Mouse (Mus musculus) hematopoietic stem cell, adult 5-6 weeks (primary cell): ENCODE measurements around the gene Fgf2. TPM values are rescaled to one million over a fixed set of nuclear protein-coding genes. Genes with fewer than 3 reads are reported as not detected.
A peak's percentile ranks its signal among the peaks of the same experiment; 100 is the strongest.

Source experiments
- ATAC-seq, 2 experiments: fragments of 125-278 bp in 1 of 2; replicated peaks in 1 of 2; 2 replicates each; pipeline ENCODE4 v1.8.0; 2016 to 2017; ENCODE audit warnings: inconsistent platforms in 2 of 2, mild to moderate bottlenecking in 2 of 2, moderate number of reproducible peaks in 2 of 2, low read depth in 1 of 2, moderate TSS enrichment in 1 of 2; ENCODE audit not compliant: low FRiP score in 2 of 2, poor library complexity in 2 of 2, severe bottlenecking in 2 of 2, insufficient read depth in 1 of 2, low TSS enrichment in 1 of 2
- total RNA-seq: library from RNA; stranded (forward); fragments of 172-1452, 232-1000 nt; gene quantifications from 2 replicates; pipeline ENCODE4 v1.2.3, GENCODE M21; 2017

The Fgf2 gene
- total RNA-seq: under 0.01 and 0.38 TPM in 2 replicates

DNA sequence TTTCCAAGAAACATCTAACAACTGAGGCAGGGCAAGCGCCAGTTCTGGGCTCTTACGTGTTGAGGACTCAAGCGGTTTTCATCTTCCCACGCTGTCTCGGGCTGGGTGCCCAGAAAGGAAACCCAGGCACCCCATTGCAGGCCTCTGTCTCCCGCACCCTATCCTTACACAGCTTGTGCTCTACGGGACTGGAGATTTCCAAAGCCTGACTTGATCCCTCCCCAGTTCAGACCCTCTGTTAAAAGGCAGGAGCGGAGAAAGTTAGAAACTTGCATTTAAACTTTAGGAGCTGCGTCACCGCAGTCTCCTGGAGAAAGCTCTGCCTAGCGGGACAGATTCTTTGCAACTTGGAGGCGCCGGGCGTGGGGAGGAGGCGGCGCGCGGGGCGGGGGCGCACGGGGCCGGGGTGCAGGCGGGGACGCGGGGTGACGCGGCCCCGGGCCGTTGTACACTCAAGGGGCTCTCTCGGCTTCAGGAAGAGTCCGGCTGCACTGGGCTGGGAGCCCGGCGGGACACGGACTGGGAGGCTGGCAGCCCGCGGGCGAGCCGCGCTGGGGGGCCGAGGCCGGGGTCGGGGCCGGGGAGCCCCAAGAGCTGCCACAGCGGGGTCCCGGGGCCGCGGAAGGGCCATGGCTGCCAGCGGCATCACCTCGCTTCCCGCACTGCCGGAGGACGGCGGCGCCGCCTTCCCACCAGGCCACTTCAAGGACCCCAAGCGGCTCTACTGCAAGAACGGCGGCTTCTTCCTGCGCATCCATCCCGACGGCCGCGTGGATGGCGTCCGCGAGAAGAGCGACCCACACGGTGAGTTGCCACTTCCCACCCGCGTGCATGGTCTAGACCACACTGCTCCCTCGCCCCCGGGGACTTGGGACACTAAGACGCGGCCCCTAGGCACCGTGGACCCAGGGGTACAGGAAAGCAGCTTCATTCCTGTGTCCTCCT is at the start of gene Fgf2:
Gene Fgf2, plus strand, starts transcription at position 126 of the 945 bp plus-strand sequence.
- ATAC-seq: peak; percentile 51 to 60; a peak in 3 of 4 replicates

GRCm38 (mm10) chr3:37299470-37299869 is 48.7 kb upstream of the Fgf2 start:
- no peak for ATAC-seq

GRCm38 (mm10) chr3:37302685-37303084 is 45.5 kb upstream of the Fgf2 start:
- peak; percentile 83 to 92 for ATAC-seq

DNA sequence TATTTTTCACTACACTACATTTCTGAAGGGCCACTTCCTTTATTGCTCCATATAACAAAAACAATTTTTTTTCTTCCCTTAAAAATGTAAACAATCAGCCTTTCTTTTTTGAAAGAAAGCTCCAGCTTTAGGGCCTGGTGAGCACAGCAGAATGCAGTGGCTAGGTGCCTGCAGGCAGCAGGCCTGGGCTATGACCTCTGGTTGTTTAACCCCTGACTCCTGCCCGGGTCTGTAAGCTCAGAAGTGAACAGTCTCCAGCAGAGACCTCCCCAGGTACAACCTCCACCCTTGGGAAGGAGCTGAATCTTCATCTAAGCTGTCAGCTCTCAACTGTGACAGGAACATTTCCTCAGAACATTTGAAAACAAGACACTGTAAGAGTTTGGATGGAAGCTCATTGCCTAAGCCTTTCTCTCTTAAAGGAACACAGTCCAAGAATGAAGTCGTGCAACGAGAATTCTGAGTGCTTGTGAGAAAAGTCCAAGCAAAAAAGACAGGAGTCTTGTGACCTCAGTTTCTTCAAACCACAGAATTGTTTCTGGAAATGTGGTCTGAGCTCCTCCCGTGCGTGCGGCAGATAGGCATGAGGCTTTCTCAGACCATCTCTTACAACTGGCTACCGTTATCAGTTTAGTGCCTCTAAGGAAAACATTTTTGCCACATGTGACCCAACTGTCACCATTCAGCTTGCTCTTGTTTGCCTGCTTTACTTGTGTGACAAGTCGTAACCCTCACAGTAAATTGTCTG is 44.6 kb upstream of the Fgf2 start:
- ATAC-seq: no peak

DNA sequence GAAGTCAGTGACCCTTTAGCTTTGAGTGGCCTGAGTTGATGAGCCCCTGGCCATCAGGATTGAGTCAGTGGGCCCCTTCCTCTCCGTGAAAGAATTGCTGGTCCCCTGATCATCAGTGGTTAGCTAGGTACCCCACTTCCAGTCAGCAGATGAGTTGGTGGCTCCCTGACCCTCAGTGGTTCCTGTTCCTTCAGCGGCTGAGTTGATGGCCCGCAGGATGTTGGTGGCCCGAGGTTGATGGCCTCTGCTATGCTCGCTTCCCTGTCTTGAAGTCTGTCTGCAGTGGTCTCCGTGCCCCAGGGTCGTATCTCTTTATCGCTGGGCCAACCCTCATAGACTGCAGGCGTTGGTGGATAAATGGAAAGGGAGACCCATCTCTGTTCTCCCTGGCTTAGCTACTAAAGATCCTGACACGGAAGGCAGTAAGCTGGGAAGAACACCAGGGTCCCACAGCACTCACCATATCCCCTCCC is 36.2 kb upstream of the Fgf2 start:
- peak; percentile 38 to 39 for ATAC-seq

DNA sequence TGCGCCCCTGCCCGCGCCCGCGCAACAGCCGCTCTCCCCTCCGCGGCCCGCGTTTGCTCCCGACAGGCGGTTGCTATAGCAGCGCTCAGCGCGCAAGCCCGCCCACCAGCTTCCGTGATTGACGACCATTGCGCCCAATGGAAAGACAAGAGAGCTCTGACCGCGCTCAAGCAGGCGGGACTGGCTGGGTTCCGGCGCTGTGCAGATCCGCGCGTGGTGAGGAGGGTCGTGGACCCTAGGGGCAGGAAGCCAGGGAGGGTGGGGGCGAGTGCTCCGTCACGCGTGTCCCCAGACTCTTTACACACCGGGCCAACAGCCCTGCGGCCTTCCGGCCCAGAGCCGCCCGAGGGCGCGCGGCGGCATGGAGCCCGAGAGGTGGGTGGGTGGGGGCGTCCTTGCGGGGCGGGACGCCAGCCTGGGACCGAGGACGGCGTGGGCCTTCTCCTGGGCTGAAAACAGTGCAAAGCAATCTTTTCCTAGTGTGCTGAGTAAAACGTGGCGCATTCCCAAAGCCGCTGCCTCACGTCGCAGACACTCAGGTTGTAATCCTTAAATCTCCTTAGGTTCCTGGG is 35.7 kb upstream of the Fgf2 start, which contains the start of the genes Bbs12 and Cetn4:
Gene Bbs12, plus strand, starts transcription at position 185 of the 572 bp plus-strand sequence.
Gene Cetn4, minus strand, starts transcription at position 339 of the 572 bp plus-strand sequence.
- peak; percentile 97 to 99 for ATAC-seq

GRCm38 (mm10) chr3:37313371-37313770 is 34.8 kb upstream of the Fgf2 start:
- ATAC-seq: peak in 1 of 2 experiments; percentile 35; a peak in 1 of 4 replicates

- ATAC-seq: no peak
Observed at GRCm38 (mm10) chr3:37316233-37316632, 31.9 kb upstream of the Fgf2 start.

DNA sequence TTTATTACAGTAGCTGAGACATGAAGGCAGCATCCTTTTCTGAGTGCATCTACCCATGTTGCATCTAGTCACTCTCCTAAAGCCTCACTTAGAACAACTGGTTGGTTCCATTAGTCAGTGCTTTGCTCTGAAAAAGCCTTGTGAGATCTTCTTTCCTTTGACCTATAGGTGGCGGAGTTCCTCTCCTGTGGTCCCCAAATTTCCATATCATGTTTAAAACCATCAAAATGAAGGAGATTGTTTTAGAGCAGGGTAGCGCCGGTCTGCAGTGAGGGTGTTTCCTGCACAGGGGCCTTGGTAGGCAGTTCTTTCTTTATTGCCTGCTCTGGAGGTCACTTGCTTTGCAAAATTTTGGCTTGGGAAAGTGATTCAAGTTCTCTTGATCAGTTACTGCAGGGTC is 23.8 kb upstream of the Fgf2 start:
- peak; percentile 56 to 69 for ATAC-seq

DNA sequence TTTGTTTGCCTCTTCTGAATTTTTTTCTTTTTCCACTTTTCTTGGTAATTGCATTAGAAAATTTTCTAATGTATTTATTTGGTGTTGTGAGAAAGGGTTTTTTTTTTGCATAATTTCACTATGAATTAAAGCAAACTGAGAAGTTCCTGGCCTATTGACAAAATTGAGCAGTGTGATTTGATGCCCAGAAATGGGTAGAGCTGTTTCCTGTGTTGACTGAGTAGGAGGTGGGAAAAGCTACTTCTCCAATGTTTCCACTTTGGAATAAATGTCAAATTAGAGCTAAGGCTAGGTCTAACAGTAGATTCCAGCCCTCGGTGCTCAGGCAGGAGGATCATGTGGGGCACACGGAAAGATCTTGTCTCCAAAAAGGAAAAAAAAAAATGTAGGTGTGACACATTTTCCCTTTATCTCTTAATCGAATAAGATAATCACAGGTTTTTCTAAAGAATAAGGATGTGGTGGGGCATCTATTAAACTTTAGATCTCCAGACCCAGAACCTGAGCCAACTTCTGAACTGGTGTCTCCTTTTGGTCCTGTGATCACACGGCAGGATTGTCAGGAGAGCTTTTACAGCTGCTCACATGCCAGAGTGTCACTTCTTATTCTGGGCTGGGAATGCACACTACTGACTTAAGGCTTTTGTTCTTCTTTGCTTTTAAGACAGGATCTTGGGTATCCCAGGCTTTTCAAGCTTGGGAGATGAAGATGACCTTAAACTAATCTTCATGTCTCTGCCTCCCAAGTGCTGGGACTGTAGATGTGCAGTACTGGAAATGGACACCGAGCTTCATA is 22.6 kb upstream of the Fgf2 start:
- ATAC-seq: no peak

GRCm38 (mm10) chr3:37326627-37327026 is 21.5 kb upstream of the Fgf2 start:
- ATAC-seq: no peak

GRCm38 (mm10) chr3:37328489-37328888 is 19.7 kb upstream of the Fgf2 start:
- ATAC-seq: no peak

GRCm38 (mm10) chr3:37329963-37330362 is 18.2 kb upstream of the Fgf2 start:
- ATAC-seq: no peak

DNA sequence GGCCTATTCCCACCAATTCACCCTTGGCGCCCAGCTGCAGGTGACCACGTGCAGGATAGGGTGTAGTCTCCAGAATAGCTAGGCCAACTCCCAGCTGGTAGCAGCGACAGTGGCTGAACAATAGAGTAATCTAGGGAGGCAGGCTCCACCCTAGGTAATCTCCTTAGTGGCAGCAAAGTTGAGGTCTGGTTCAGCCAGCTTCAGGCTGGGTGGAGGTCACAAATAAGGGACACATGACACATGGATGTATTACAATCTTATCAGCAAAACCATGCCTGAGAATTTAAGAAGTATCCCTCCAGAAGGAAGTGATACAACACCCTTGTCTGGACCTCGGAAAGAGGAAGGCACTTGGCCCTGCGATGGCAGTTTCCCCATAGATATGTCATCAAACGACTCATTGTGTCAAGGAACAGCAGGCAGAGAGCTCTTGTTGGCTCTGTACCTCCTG is 16.1 kb upstream of the Fgf2 start:
- ATAC-seq: peak; percentile 59 to 88

- ATAC-seq: no peak
Observed at GRCm38 (mm10) chr3:37334053-37334452, 14.1 kb upstream of the Fgf2 start.

DNA sequence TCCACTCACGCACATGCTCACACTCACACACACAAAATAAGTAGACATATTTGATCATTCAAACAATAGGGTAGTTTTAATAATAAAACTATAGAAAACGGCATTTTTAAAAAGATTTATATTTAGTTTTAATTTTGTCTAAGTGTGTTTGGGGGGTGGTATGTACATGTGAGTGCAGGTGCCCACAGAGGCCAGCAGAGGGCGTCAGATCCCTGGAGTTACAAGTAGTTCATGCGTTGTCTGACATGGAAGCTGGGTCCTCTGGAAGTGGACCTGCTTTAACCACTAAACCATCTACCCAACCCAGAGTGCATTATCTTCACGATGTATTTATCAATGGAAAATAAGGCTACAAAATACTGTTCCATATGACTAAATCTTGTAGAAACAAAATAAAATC is 7.0 kb upstream of the Fgf2 start:
- no peak for ATAC-seq

- ATAC-seq: no peak
Observed at GRCm38 (mm10) chr3:37342811-37343210, 5.3 kb upstream of the Fgf2 start.
